Mouse (Mus musculus): ENCODE measurements at regions not wholly inside any gene's neighbourhood (a gene's known extent, or its start where the extent isn't known, plus 50 kb on each side); places are given as distances from the start of the nearest gene placed in this dataset.
A peak's percentile ranks its signal among the peaks of the same experiment; 100 is the strongest.

GRCm38 (mm10) chr4:101356093-101356953, 62.8 kb upstream of the Ak4 start:
- Histone ChIP-seq H3K4me2 (peak overlapping the region; percentile 86), H3K27ac (ENCODE audit: poor library complexity, severe bottlenecking) (peak overlapping the region; percentile 84), H3K9ac (peak overlapping the region; percentile 89), H3K27me3 (replicated peaks) (no peaks in the 10 kb centered on the region), H3K4me3 (peak overlapping the region; percentile 88), H3K9me3 (replicated peaks) (no peaks in the 10 kb centered on the region), H3K36me3 (no peaks in the 10 kb centered on the region), H3K4me1 (replicated peaks) (peaks cover 26% of the 10 kb centered on the region)
- peak; percentile 75 for ATAC-seq (ENCODE audit: insufficient number of reproducible peaks, low FRiP score)
- WGBS, result under 1% methylated on average over 104 of the region's 107 CpGs

DNA sequence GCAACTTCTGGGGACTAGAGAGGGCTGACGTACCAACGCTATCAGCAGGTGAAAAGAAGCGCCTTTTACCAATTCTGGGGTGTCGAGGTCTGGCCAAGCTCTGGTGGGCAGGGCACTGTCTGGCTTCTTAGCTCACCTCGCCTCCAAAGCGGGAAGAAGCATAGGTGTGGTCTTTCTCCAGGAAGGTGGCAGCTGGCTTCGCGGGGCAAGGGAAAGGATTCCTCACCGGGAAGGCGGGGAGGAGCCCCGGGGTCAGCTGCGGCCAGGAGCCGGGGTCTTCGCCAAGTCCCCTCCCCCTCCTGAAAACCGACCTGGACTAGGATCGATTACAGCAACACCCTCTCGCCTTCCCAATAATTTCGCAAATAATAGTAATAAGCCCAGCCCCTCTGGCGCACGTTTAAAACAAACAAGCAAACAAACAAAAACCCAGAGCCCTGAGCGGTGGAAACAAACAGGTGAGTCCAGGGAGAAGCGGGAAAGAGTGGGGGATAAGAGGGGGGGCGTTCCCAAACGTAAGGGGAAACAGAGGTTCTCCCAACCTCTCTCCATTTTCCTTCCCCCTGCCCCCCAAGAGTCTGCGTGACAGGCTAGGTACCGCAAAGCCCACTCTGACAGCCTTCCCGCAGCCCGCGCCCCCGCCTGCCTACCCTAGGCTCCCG, 63.5 kb upstream of the Ak4 start:
- Histone ChIP-seq H3K9ac (peak overlapping the region; percentile 89), H3K4me1 (replicated peaks) (peaks cover 26% of the 10 kb centered on the region), H3K27me3 (replicated peaks) (no peaks in the 10 kb centered on the region), H3K36me3 (no peaks in the 10 kb centered on the region), H3K4me3 (peak overlapping the region; percentile 88), H3K4me2 (peak overlapping the region; percentile 86), H3K9me3 (replicated peaks) (no peaks in the 10 kb centered on the region), H3K27ac (ENCODE audit: poor library complexity, severe bottlenecking) (peak overlapping the region; percentile 84)
- 1% methylated on average over 31 of the region's 31 CpGs for WGBS
- no peak; the same call in 1 of the 2 replicates for ATAC-seq (ENCODE audit: insufficient number of reproducible peaks, low FRiP score)

GRCm38 (mm10) chr4:101354951-101355350, 64.1 kb upstream of the Ak4 start:
- Histone ChIP-seq H3K4me2 (peak overlapping the region; percentile 86), H3K27ac (ENCODE audit: poor library complexity, severe bottlenecking) (peak overlapping the region; percentile 84), H3K27me3 (replicated peaks) (no peaks in the 10 kb centered on the region), H3K9ac (peak overlapping the region; percentile 89), H3K4me1 (replicated peaks) (peaks cover 26% of the 10 kb centered on the region), H3K9me3 (replicated peaks) (no peaks in the 10 kb centered on the region), H3K36me3 (no peaks in the 10 kb centered on the region), H3K4me3 (peak overlapping the region; percentile 88)
- 7% methylated on average over 7 of the region's 7 CpGs for WGBS
- ATAC-seq (ENCODE audit: insufficient number of reproducible peaks, low FRiP score), result no peak

DNA sequence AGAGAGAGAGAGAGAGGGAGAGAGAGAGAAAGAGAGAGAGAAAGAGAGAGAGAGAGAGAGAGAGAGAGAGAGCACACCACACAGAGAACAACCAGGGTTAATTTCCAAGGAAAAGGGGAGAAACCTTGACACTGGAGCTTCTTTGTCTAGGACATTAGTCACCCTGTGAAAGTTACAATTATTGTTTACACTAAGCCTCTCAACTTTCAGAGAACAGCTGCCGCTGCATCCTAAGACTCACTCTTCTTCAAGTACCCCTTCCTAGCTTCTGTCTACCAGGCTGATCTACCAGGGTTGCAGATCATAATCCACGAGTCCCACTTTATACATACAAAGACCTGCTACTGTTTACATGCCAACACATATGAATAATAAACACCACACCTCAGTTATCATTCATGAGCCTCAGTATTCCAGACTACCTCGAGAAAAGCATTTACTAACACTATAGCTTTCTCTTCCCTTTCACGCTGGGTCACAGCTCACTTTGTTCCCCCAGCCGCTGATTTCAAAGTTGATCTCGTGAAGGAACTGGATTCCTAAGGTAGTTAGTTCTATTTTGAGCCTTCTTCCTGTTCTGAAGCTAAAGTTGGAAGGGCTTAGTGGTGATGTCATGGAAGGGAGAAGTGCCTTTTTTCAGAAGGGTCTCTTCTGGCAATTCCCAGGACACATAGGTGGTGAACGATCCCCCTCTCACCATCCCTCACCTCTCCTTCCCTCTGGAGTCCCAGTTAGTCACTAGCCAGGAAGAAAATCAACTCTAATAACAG, 64.8 kb upstream of the Ak4 start:
- Histone ChIP-seq H3K4me3 (peak overlapping the region; percentile 88), H3K4me2 (peak overlapping the region; percentile 86), H3K4me1 (replicated peaks) (peaks cover 26% of the 10 kb centered on the region), H3K27ac (ENCODE audit: poor library complexity, severe bottlenecking) (peak overlapping the region; percentile 84), H3K36me3 (no peaks in the 10 kb centered on the region), H3K9ac (peak overlapping the region; percentile 89), H3K9me3 (replicated peaks) (no peaks in the 10 kb centered on the region), H3K27me3 (replicated peaks) (no peaks in the 10 kb centered on the region)
- whole genome bisulfite sequencing, result 14% methylated on average over 7 of the region's 7 CpGs
- ATAC-seq (ENCODE audit: insufficient number of reproducible peaks, low FRiP score), result no peak

GRCm38 (mm10) chr4:101352178-101352577, 66.9 kb upstream of the Ak4 start:
- Histone ChIP-seq H3K4me2 (no peak overlapping the region), H3K27ac (ENCODE audit: poor library complexity, severe bottlenecking) (no peak overlapping the region), H3K9ac (no peak overlapping the region), H3K4me1 (replicated peaks) (peaks cover 18% of the 10 kb centered on the region), H3K27me3 (replicated peaks) (no peaks in the 10 kb centered on the region), H3K9me3 (replicated peaks) (no peaks in the 10 kb centered on the region), H3K4me3 (no peak overlapping the region), H3K36me3 (no peaks in the 10 kb centered on the region)
- 88% methylated on average over 4 of the region's 4 CpGs for WGBS
- no peak for ATAC-seq (ENCODE audit: insufficient number of reproducible peaks, low FRiP score)

DNA sequence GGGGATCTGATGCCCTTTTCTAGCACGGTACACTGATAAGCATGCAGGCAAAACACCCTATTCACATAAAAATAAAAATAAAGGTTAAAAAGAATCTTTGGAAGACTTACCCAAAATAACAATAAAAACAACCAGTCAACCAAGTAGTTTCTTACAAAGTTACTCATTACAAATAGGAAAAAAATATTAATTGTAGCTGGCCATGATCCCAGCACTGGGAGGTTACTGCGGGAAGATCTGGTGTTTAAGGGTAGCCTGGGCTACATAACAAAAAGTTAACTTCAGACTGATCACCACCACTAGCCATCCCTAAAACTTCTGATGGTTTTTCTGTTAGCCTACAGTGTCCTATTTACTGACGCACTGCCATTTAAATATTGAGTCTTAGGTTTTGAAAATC, 67.4 kb upstream of the Ak4 start:
- no peak for ATAC-seq (ENCODE audit: insufficient number of reproducible peaks, low FRiP score)
- peaks cover 17% of the 10 kb centered on the region for H3K4me1 ChIP-seq (replicated peaks)

GRCm38 (mm10) chr4:101350656-101351055, 68.4 kb upstream of the Ak4 start:
- no peak for ATAC-seq (ENCODE audit: insufficient number of reproducible peaks, low FRiP score)
- H3K4me1 ChIP-seq (replicated peaks), result peaks cover 17% of the 10 kb centered on the region
- H3K27ac ChIP-seq (ENCODE audit: poor library complexity, severe bottlenecking), result no peak overlapping the region
- 86% methylated on average over 8 of the region's 8 CpGs for WGBS
- no peak overlapping the region for H3K4me2 ChIP-seq
- no peak overlapping the region for H3K9ac ChIP-seq
- H3K9me3 ChIP-seq (replicated peaks), result no peaks in the 10 kb centered on the region
- H3K36me3 ChIP-seq, result peaks cover 12% of the 10 kb centered on the region
- H3K27me3 ChIP-seq (replicated peaks), result no peaks in the 10 kb centered on the region
- H3K4me3 ChIP-seq, result no peak overlapping the region

More for the DNA sequence above, 67.4 kb upstream of the Ak4 start:
- H3K36me3 ChIP-seq, result peaks cover 2% of the 10 kb centered on the region
- H3K9ac ChIP-seq, result no peak overlapping the region
- H3K4me2 ChIP-seq, result no peak overlapping the region
- no peaks in the 10 kb centered on the region for H3K9me3 ChIP-seq (replicated peaks)
- no peaks in the 10 kb centered on the region for H3K27me3 ChIP-seq (replicated peaks)
- no peak overlapping the region for H3K27ac ChIP-seq (ENCODE audit: poor library complexity, severe bottlenecking)
- 89% methylated on average over 3 of the region's 3 CpGs for WGBS
- no peak overlapping the region for H3K4me3 ChIP-seq

DNA sequence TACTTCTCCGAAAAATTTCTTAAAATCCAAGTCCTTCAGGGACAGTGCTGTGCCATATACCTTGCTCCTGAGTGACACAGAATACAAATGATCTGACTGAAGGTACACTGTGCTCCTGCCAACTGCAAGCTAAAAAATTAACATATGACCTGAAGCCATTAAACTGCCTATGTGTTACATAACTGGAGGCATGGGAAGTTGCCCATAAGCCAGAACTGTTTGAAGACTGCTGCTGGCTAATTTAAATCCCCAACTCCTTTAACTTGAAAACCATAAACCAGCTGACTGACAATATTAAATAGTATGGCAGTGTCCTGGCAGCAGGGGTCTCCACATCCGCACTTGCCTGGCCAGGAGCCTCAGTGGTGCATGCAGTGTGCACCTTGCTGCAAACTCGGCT, 68.9 kb upstream of the Ak4 start:
- no peak for ATAC-seq (ENCODE audit: insufficient number of reproducible peaks, low FRiP score)
- no peak overlapping the region for H3K4me3 ChIP-seq
- H3K9me3 ChIP-seq (replicated peaks), result no peaks in the 10 kb centered on the region
- no peak overlapping the region for H3K9ac ChIP-seq
- no peaks in the 10 kb centered on the region for H3K27me3 ChIP-seq (replicated peaks)
- WGBS, result 89% methylated on average over 3 of the region's 3 CpGs
- H3K4me1 ChIP-seq (replicated peaks), result peaks cover 17% of the 10 kb centered on the region
- H3K4me2 ChIP-seq, result no peak overlapping the region
- H3K36me3 ChIP-seq, result peaks cover 15% of the 10 kb centered on the region
- no peak overlapping the region for H3K27ac ChIP-seq (ENCODE audit: poor library complexity, severe bottlenecking)

DNA sequence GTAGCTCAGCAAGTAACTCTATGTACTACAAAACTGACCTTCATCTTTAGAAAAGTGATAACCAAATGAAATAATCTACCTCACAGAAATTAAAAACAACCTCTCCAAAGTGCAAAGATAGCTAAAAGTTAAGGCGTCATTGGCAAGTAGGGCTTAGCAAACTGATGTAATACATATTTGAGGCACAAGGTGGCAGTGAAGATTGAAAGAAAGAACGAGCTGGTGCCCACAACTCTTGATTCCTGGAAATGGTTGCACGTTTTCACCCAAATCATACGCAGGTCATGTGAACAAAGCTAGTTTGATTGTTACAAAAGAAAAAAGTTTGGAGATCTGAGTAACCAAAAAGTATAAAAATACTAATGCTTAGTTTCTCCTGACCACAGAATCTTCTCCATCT, 69.7 kb upstream of the Ak4 start:
- H3K4me2 ChIP-seq, result no peak overlapping the region
- no peaks in the 10 kb centered on the region for H3K9me3 ChIP-seq (replicated peaks)
- H3K4me3 ChIP-seq, result no peak overlapping the region
- H3K27ac ChIP-seq (ENCODE audit: poor library complexity, severe bottlenecking), result no peak overlapping the region
- no peak for ATAC-seq (ENCODE audit: insufficient number of reproducible peaks, low FRiP score)
- WGBS, result 21% methylated on average over 4 of the region's 4 CpGs
- H3K27me3 ChIP-seq (replicated peaks), result no peaks in the 10 kb centered on the region
- peaks cover 15% of the 10 kb centered on the region for H3K36me3 ChIP-seq
- peaks cover 10% of the 10 kb centered on the region for H3K4me1 ChIP-seq (replicated peaks)
- no peak overlapping the region for H3K9ac ChIP-seq

GRCm38 (mm10) chr4:101347309-101347708, 71.8 kb upstream of the Ak4 start:
- H3K27ac ChIP-seq (ENCODE audit: poor library complexity, severe bottlenecking), result no peak overlapping the region
- 74% methylated on average over 6 of the region's 6 CpGs for WGBS
- no peaks in the 10 kb centered on the region for H3K27me3 ChIP-seq (replicated peaks)
- H3K4me2 ChIP-seq, result no peak overlapping the region
- no peak overlapping the region for H3K9ac ChIP-seq
- no peak overlapping the region for H3K4me3 ChIP-seq
- no peaks in the 10 kb centered on the region for H3K4me1 ChIP-seq (replicated peaks)
- ATAC-seq (ENCODE audit: insufficient number of reproducible peaks, low FRiP score), result no peak
- peaks cover 23% of the 10 kb centered on the region for H3K36me3 ChIP-seq
- H3K9me3 ChIP-seq (replicated peaks), result no peaks in the 10 kb centered on the region
